Mouse (Mus musculus) midbrain, embryonic 16.5 days (tissue): ENCODE results near the gene Hk3. TPM values are rescaled to one million over a fixed set of nuclear protein-coding genes. Genes with fewer than 3 reads are reported as not detected.

ENCODE experiments used
- ATAC-seq: fragments of 200-750 bp; cut with Nextera tagmentation; 2 replicates; pipeline ENCODE4 v1.8.0; 2017; ENCODE audit warnings: moderate TSS enrichment
- H3K27ac ChIP-seq: fragments of 300-500 bp; sonication (generic); 2 replicates; pipeline ENCODE4 v1.5.1; 2014; ENCODE audit warnings: mild to moderate bottlenecking, low read length, mixed read lengths
- H3K27me3 ChIP-seq: fragments of 300-500 bp; sonication (generic); 2 replicates; pipeline ENCODE4 v1.6.1; 2014; ENCODE audit warnings: low read depth, low read length, mixed read lengths; ENCODE audit not compliant: control insufficient read depth, insufficient read depth
- H3K36me3 ChIP-seq: fragments of 300-500 bp; sonication (generic); 2 replicates; pipeline ENCODE4 v1.6.1; 2014; ENCODE audit warnings: mild to moderate bottlenecking, low read length, moderate library complexity, mixed read lengths; ENCODE audit not compliant: control insufficient read depth, insufficient read depth
- H3K4me1 ChIP-seq: fragments of 300-500 bp; sonication (generic); 2 replicates; pipeline ENCODE4 v1.6.1; 2014; ENCODE audit warnings: mild to moderate bottlenecking, low read length, mixed read lengths; ENCODE audit not compliant: control insufficient read depth, insufficient read depth
- H3K4me2 ChIP-seq: fragments of 300-500 bp; sonication (generic); 2 replicates; pipeline ENCODE4 v1.6.1; 2014; ENCODE audit warnings: mild to moderate bottlenecking, low read length, mixed read lengths
- H3K4me3 ChIP-seq: fragments of 300-500 bp; sonication (generic); 2 replicates; pipeline ENCODE4 v1.5.1; 2014; ENCODE audit warnings: low read depth, mild to moderate bottlenecking, low read length, moderate library complexity, mixed read lengths
- H3K9ac ChIP-seq: fragments of 300-500 bp; sonication (generic); 2 replicates; pipeline ENCODE4 v1.6.1; 2014; ENCODE audit warnings: low read depth, low read length, mixed read lengths
- H3K9me3 ChIP-seq: fragments of 300-500 bp; sonication (generic); replicated peaks from 2 replicates; pipeline ENCODE4 v1.6.1; 2014; ENCODE audit warnings: mild to moderate bottlenecking, low read length, mixed read lengths; ENCODE audit not compliant: control insufficient read depth, poor library complexity, severe bottlenecking
- WGBS: fragments of 180-500 bp; shearing (Covaris S2); extraction: QIAGEN DNeasy Blood & Tissue Kit; methylation state at CpG from one replicate; pipeline ENCODE4 v1.1.7; 2014; 5-methylcytosine and 5-hydroxymethylcytosine counted together
- polyA plus RNA-seq: library from polyadenylated mRNA; unstranded; fragments of >200 nt; fragmentation: Nextera tagmentation; extraction: Ambion mirVana; gene quantifications from 2 replicates; pipeline ENCODE4 v1.2.1, GENCODE M21; 2015

Hk3 gene
- polyA plus RNA-seq, 1 experiment from 2014 or later: 0.77 TPM

DNA sequence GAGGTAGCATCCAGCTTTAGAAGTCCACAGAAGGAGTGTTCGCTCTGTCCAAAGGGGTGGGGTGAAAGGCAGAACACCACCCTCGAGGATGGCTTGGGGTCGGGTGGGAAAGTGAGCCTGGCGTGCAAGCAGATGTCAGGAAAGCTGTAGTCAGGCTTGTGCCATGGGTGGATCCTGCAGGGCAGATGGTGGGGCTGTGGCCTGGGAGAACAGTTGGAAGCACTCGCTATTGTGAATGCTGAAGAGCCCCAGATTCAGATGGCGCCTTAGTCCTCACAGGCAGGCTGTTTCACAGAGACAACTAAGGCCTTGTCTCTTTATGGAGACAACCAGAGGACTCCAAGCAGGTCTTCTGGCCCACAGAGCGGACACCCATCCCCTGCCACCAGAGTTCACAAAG, 29.0 kb downstream of the Hk3 start:
- Histone ChIP-seq H3K27ac (no peak overlapping the region), H3K4me1 (peaks cover 13% of the 10 kb centered on the region), H3K27me3 (no peaks in the 10 kb centered on the region), H3K4me3 (no peak overlapping the region), H3K9ac (no peak overlapping the region), H3K4me2 (no peak overlapping the region), H3K9me3 (no peaks in the 10 kb centered on the region), H3K36me3 (peaks cover 10% of the 10 kb centered on the region; the same call in 1 of the 2 replicates)
- no peak for ATAC-seq
- 71% methylated on average over 7 of the region's 7 CpGs for WGBS

DNA sequence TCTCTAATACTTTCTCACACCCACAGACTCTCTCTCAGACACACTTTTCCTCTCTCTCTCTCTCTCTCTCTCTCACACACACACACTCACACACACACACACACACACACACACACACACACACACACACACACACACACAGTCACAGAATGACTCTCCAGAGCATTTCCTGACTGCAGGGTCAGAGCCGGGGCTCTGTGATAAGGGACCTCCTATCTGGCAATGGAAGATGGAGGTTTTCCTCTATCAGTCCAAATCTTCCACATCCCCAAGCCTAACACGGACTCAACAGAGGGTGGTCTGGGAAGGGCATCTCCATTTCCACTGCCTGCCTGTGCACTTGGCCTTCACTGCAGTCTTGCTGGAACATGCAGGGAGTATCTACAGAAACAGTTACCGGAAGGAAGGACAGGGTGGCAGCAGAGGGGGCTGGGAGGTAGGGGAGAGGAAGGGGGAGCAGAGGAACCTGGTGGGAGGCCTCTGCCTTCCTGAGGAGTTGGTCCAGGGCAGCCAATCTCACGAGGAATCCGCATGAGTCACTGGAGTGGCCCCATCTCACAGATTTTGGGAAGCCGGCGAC, 32.9 kb downstream of the Hk3 start:
- no peak overlapping the region for H3K4me2 ChIP-seq
- no peaks in the 10 kb centered on the region for H3K27me3 ChIP-seq
- H3K4me3 ChIP-seq: no peak overlapping the region
- no peak overlapping the region for H3K27ac ChIP-seq
- 0 out of 2 replicates have a peak, but pooled peaks cover 5% of the 10 kb centered on the region for H3K4me1 ChIP-seq
- no peak overlapping the region for H3K9ac ChIP-seq
- no peaks in the 10 kb centered on the region for H3K9me3 ChIP-seq
- ATAC-seq: no peak
- 59% methylated on average over 7 of the region's 7 CpGs for WGBS
- 0 out of 2 replicates have a peak, but pooled peaks cover 3% of the 10 kb centered on the region for H3K36me3 ChIP-seq

GRCm38 (mm10) chr13:54987405-54987804, 33.8 kb downstream of the Hk3 start:
- H3K9me3 ChIP-seq: no peaks in the 10 kb centered on the region
- H3K9ac ChIP-seq: peak overlapping the region; percentile 52; the same call in 1 of the 2 replicates
- 53% methylated on average over 9 of the region's 9 CpGs for WGBS
- H3K27ac ChIP-seq: no peak overlapping the region
- 0 out of 2 replicates have a peak, but pooled peaks cover 3% of the 10 kb centered on the region for H3K36me3 ChIP-seq
- no peak overlapping the region for H3K4me3 ChIP-seq
- peaks cover 6% of the 10 kb centered on the region; the same call in 1 of the 2 replicates for H3K4me1 ChIP-seq
- no peaks in the 10 kb centered on the region for H3K27me3 ChIP-seq
- no peak for ATAC-seq
- H3K4me2 ChIP-seq: no peak overlapping the region

GRCm38 (mm10) chr13:54983614-54984013, 37.6 kb downstream of the Hk3 start:
- Histone ChIP-seq H3K27ac (no peak overlapping the region), H3K4me1 (peaks cover 28% of the 10 kb centered on the region), H3K27me3 (no peaks in the 10 kb centered on the region; the same call in 1 of the 2 replicates), H3K4me3 (no peak overlapping the region), H3K4me2 (no peak overlapping the region), H3K9me3 (no peaks in the 10 kb centered on the region), H3K36me3 (no peaks in the 10 kb centered on the region), H3K9ac (no peak overlapping the region)
- 53% methylated on average over 2 of the region's 2 CpGs for WGBS
- no peak for ATAC-seq

DNA sequence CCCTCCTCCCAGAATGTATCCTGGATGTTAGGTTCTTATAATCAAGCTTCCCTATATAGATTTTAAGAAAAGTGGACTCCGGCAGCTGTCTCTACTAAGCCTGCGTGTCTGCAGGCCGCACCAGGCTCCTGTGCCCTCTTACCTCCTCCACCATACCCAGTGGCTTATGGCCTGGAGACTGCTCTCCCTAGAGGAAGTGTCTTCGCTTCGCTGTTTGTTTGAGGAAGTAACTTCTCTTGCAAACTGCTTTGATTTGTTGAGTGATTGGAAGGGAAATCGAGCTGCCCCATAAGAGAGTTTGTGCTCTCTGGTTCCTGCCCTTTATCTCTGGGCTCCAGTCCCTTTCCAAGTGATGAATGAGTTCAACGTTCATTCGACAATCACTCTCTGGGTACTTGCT, 38.2 kb downstream of the Hk3 start:
- Histone ChIP-seq H3K9ac (no peak overlapping the region), H3K36me3 (no peaks in the 10 kb centered on the region), H3K4me1 (peaks cover 31% of the 10 kb centered on the region), H3K27me3 (no peaks in the 10 kb centered on the region; the same call in 1 of the 2 replicates), H3K4me2 (no peak overlapping the region), H3K27ac (no peak overlapping the region), H3K4me3 (no peak overlapping the region), H3K9me3 (no peaks in the 10 kb centered on the region)
- WGBS: 84% methylated on average over 8 of the region's 8 CpGs
- no peak for ATAC-seq

DNA sequence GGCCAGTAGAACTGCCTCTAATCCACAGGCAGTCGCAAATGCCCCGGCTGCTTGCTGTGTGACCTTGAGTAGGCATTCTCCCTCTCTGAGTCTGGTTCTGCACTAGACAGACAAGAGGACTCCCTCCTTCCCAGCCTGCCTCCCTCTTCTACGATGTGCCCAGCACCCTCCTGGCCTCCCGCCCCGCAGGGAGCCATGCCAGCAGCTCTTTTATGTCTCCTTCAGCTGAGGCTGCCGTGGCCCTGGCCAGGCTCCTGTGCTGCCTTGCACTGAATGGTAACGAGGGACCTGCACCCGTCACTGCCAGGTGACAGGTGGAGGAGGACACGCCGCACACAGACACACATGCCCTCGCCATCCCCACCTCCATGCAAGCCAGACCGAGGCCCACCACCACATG, 40.2 kb downstream of the Hk3 start:
- no peaks in the 10 kb centered on the region for H3K9me3 ChIP-seq
- WGBS: 58% methylated on average over 12 of the region's 12 CpGs
- 0 out of 2 replicates have a peak overlapping the region, but pooled peaks have one; percentile 6 for H3K9ac ChIP-seq
- H3K27ac ChIP-seq: no peak overlapping the region
- no peak overlapping the region for H3K4me2 ChIP-seq
- H3K4me3 ChIP-seq: no peak overlapping the region
- H3K4me1 ChIP-seq: peaks cover 29% of the 10 kb centered on the region
- no peaks in the 10 kb centered on the region; the same call in 1 of the 2 replicates for H3K27me3 ChIP-seq
- H3K36me3 ChIP-seq: no peaks in the 10 kb centered on the region
- no peak for ATAC-seq

DNA sequence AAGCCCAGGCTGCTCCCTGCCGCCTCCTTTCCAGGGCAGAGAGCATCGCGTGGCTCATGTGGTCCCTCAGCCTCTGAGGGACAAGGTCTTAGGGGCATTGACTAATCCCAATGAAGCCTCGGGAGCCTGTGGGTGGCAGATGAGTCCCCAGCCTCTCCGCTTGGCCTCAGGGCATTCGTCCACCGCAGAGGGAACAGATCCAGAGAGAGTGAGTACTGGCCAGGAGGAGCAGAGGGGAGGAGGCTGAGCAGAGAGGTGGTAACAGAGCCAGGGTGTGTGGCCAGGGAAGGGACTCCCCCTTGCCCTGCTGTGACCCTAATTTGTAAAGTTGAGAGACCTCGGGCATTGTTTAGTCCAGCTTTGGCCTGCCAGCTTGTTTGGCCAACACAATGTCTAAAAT, 42.4 kb downstream of the Hk3 start:
- H3K9me3 ChIP-seq: no peaks in the 10 kb centered on the region
- peaks cover 32% of the 10 kb centered on the region for H3K4me1 ChIP-seq
- no peak overlapping the region for H3K27ac ChIP-seq
- ATAC-seq: no peak
- H3K4me2 ChIP-seq: no peak overlapping the region
- no peaks in the 10 kb centered on the region; the same call in 1 of the 2 replicates for H3K27me3 ChIP-seq
- WGBS: 37% methylated on average over 8 of the region's 8 CpGs
- 0 out of 2 replicates have a peak overlapping the region, but pooled peaks have one; percentile 6 for H3K9ac ChIP-seq
- no peak overlapping the region for H3K4me3 ChIP-seq
- H3K36me3 ChIP-seq: no peaks in the 10 kb centered on the region

GRCm38 (mm10) chr13:54975546-54975945, 45.6 kb downstream of the Hk3 start:
- Histone ChIP-seq H3K36me3 (no peaks in the 10 kb centered on the region), H3K4me2 (no peak overlapping the region), H3K9me3 (no peaks in the 10 kb centered on the region), H3K27me3 (no peaks in the 10 kb centered on the region; the same call in none of the 2 replicates), H3K4me1 (peaks cover 17% of the 10 kb centered on the region), H3K27ac (no peak overlapping the region), H3K4me3 (no peak overlapping the region), H3K9ac (no peak overlapping the region)
- 47% methylated on average over 3 of the region's 3 CpGs for WGBS
- ATAC-seq: no peak

- Histone ChIP-seq H3K9me3 (no peaks in the 10 kb centered on the region), H3K4me3 (no peak overlapping the region), H3K4me1 (peaks cover 31% of the 10 kb centered on the region), H3K9ac (no peak overlapping the region), H3K27ac (no peak overlapping the region), H3K36me3 (no peaks in the 10 kb centered on the region), H3K4me2 (no peak overlapping the region), H3K27me3 (no peaks in the 10 kb centered on the region; the same call in 1 of the 2 replicates)
- WGBS: 41% methylated on average over 14 of the region's 14 CpGs
- no peak for ATAC-seq
Measured at GRCm38 (mm10) chr13:54970521-54971247, 50.5 kb downstream of the Hk3 start.
